Mouse (Mus musculus): ENCODE measurements around the gene Gm2174. TPM values are rescaled to one million over a fixed set of nuclear protein-coding genes. Genes with fewer than 3 reads are reported as not detected.

Gene Gm2174
- not detected for polyA plus RNA-seq (2017; shearing (Covaris generic))

DNA sequence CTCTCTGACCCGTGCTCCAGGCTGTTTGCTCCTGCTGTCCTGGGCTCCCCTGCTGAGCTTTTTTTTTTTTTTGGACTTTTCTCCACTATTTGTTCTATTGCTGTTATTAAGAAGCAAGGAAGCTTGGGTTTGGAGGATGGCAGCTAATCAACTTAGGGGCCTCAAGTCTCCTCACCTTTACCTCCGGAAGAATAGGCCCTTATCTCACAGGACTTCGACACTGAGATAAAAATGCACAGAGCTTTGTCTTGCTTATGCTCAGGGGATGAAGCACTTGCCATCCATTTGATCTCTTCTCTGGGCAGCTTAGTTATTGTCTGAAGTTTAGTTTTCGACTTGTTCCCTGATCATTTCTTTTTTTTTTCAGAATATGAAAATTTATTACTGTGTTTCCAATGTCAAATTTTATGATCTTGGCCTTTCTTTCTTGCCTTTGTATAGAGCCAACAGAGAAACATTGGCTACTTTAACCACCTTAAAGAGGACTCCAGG is at the start of gene Gm2174:
Gene Gm2174, plus strand, starts transcription at position 442 of the 492 bp plus-strand sequence.

DNA sequence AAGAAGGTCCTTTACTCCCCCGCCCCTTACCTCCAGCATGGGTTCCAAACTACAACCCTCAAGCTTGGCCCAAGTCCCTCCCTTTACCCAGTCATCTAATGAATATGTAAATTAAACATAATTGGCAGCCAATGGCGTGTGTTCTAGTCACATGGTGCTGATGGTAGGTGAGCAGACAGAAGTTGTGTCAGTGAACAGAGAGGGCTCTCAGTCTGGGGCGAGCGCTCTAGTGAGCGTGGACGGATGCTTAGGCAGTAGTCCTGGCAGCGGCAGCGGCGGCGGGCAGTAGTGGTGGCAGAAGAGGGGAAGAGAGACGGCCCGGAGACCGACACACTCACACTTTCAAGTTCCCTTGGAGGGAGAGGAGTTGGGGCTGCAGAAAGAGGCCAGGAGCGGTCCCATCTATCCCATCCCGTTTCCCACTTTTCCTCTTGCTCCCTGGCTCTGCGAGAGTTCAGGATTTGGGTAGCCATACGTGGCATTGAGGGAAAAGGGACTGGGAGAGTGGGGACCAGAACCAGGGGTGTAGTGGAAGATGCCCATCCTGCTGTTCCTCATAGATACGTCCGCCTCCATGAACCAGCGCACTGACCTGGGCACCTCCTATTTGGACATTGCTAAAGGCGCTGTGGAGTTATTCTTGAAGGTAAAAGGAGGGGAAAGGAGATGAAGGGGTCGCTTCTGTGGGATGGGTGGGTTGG is 7.1 kb downstream of the Gm2174 start, which contains the start of gene Ints6l:
Gene Ints6l, plus strand, starts transcription at position 187 of the 701 bp plus-strand sequence.

Other genes with a start within 250 kb of the Gm2174 start
- not detected for gene Gm773, start 235.1 kb upstream of the Gm2174 start, polyA plus RNA-seq (2017; shearing (Covaris generic))
- 1.2 TPM for gene Zfp449, start 101.6 kb upstream of the Gm2174 start, polyA plus RNA-seq (2017; shearing (Covaris generic))
- 2.8 TPM for gene Smim10l2a, start 73.4 kb upstream of the Gm2174 start, polyA plus RNA-seq (2017; shearing (Covaris generic))
- gene Ints6l, start 6.9 kb downstream of the Gm2174 start, polyA plus RNA-seq (2017; shearing (Covaris generic)), result 36.4 TPM
- gene Gm10477, start 76.8 kb downstream of the Gm2174 start, polyA plus RNA-seq (2017; shearing (Covaris generic)), result not detected
- not detected for gene Gm648, start 101.6 kb downstream of the Gm2174 start, polyA plus RNA-seq (2017; shearing (Covaris generic))
- gene Mmgt1, start 150.1 kb downstream of the Gm2174 start, polyA plus RNA-seq (2017; shearing (Covaris generic)), result 11.0 TPM
- gene Slc9a6, start 161.8 kb downstream of the Gm2174 start, polyA plus RNA-seq (2017; shearing (Covaris generic)), result 15.8 TPM

Measured in CD4-positive, CD25-positive, alpha-beta regulatory T cell, adult 9 weeks (primary cell).